Mouse (Mus musculus) forebrain, embryonic 15.5 days (tissue): Measurements from ENCODE around the gene Eno3. TPM values are rescaled to one million over a fixed set of nuclear protein-coding genes. Genes with fewer than 3 reads are reported as not detected.

ENCODE experiments used
- ATAC-seq: fragments of 200-750 bp; cut with Nextera tagmentation; replicated peaks from 2 replicates; pipeline ENCODE4 v1.8.0; 2017; ENCODE audit warnings: mild to moderate bottlenecking, moderate TSS enrichment, moderate library complexity
- H3K27ac ChIP-seq: fragments of 300-500 bp; sonication (generic); replicated peaks from 2 replicates; pipeline ENCODE4 v1.5.1; 2015; ENCODE audit warnings: mild to moderate bottlenecking, inconsistent platforms
- H3K27me3 ChIP-seq: fragments of 300-500 bp; sonication (generic); 2 replicates; pipeline ENCODE4 v1.6.1; 2015; ENCODE audit warnings: inconsistent platforms
- H3K36me3 ChIP-seq: fragments of 300-500 bp; sonication (generic); 2 replicates; pipeline ENCODE4 v1.6.1; 2015; ENCODE audit warnings: mild to moderate bottlenecking, inconsistent platforms
- H3K4me1 ChIP-seq: fragments of 300-500 bp; sonication (generic); 2 replicates; pipeline ENCODE4 v1.6.1; 2015; ENCODE audit warnings: inconsistent platforms
- H3K4me2 ChIP-seq: fragments of 300-500 bp; sonication (generic); replicated peaks from 2 replicates; pipeline ENCODE4 v1.6.1; 2015; ENCODE audit warnings: mild to moderate bottlenecking, inconsistent platforms
- H3K4me3 ChIP-seq: fragments of 300-500 bp; sonication (generic); 2 replicates; pipeline ENCODE4 v1.5.1; 2015; ENCODE audit warnings: mild to moderate bottlenecking, inconsistent platforms
- H3K9ac ChIP-seq: fragments of 300-500 bp; sonication (generic); replicated peaks from 2 replicates; pipeline ENCODE4 v1.6.1; 2015; ENCODE audit warnings: mild to moderate bottlenecking, inconsistent platforms
- H3K9me3 ChIP-seq: fragments of 300-500 bp; sonication (generic); 2 replicates; pipeline ENCODE4 v1.6.1; 2016; ENCODE audit warnings: inconsistent platforms
- WGBS: fragments of 180-500 bp; shearing (Covaris S2); methylation state at CpG from one replicate; pipeline ENCODE4 v1.1.7; 2015; ENCODE audit warnings: mixed read lengths; 5-methylcytosine and 5-hydroxymethylcytosine counted together
- polyA plus RNA-seq: library from polyadenylated mRNA; unstranded; fragments of >200 nt; fragmentation: Nextera tagmentation; extraction: Ambion mirVana; gene quantifications from 2 replicates; pipeline ENCODE4 v1.2.1, GENCODE M21; 2015

The Eno3 gene
- polyA plus RNA-seq, 1 experiment from 2014 or later: 8.4 TPM

DNA sequence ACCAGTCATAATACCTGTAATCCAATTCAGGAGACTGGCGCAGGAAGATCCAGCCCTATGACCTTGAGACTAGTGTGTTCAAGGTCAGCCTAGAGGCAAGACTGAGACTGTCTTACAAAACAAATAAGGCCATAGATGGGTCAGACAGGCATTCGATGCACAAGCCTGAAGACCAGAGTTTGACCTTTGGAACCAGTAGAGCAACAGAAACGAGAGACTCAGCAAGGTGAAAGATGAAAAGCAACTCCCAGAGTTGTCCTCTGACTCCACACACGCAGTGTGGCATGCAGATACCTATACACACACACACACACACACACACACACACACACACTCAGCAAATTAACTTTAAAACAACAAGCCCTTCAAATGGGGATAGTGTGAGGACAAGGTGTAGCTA, 30.1 kb upstream of the Eno3 start:
- WGBS: 77% methylated on average over 4 of the region's 4 CpGs
- Histone ChIP-seq H3K4me3 (no peak overlapping the region), H3K9me3 (no peaks in the 10 kb centered on the region), H3K4me2 (no peak overlapping the region), H3K27me3 (no peaks in the 10 kb centered on the region), H3K9ac (no peak overlapping the region), H3K36me3 (no peaks in the 10 kb centered on the region), H3K27ac (no peak overlapping the region), H3K4me1 (no peaks in the 10 kb centered on the region)
- no peak for ATAC-seq

GRCm38 (mm10) chr11:70628431-70628830, 28.6 kb upstream of the Eno3 start:
- Histone ChIP-seq H3K36me3 (no peaks in the 10 kb centered on the region), H3K4me3 (no peak overlapping the region), H3K4me2 (no peak overlapping the region), H3K9ac (no peak overlapping the region), H3K9me3 (no peaks in the 10 kb centered on the region), H3K27ac (no peak overlapping the region), H3K27me3 (no peaks in the 10 kb centered on the region), H3K4me1 (no peaks in the 10 kb centered on the region)
- ATAC-seq: no peak
- 81% methylated on average over 2 of the region's 2 CpGs for WGBS

DNA sequence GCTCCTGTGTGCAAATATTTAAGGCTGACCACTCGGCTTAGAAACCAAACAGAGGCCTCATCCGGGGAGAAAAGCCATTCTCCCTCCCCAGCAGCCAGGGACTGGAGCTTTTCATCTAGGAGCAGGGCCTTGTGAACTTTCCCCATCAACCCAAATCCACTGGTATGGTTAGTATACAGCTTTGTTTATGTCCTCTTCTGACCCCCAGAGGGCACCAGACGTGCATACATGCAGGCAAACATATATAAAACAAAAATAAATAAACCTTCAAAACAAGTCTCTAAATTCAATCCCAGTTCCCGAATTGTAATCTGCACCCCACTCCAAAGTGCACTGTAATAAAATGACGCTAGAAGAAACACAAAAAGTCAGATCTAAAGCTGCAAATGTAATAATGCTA, 27.4 kb upstream of the Eno3 start:
- Histone ChIP-seq H3K36me3 (no peaks in the 10 kb centered on the region), H3K9ac (no peak overlapping the region), H3K9me3 (no peaks in the 10 kb centered on the region), H3K27me3 (no peaks in the 10 kb centered on the region), H3K4me3 (no peak overlapping the region), H3K4me2 (no peak overlapping the region), H3K4me1 (no peaks in the 10 kb centered on the region), H3K27ac (no peak overlapping the region)
- 60% methylated on average over 5 of the region's 5 CpGs for WGBS
- no peak for ATAC-seq

DNA sequence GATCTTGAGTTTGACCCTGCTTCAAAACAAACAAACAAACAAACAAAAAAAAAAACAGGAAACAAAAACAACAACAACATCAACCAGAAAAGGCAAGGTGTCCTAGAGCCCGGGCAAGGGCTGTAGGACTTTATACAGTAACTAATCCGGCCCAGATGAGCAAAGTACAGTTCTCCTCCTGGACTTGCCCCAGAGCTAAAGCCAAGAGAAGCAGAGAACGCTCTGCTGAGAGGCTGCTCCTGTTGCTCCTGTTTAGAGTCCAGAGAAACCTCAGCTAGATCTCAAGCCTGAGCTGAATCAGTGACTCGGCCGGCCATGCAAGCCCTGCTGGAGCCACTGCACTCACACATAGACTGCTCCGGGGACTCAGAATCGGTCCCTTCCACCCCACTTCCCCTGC, 26.9 kb upstream of the Eno3 start:
- no peak overlapping the region for H3K9ac ChIP-seq
- H3K9me3 ChIP-seq: no peaks in the 10 kb centered on the region
- WGBS: 73% methylated on average over 7 of the region's 7 CpGs
- no peak overlapping the region for H3K27ac ChIP-seq
- H3K27me3 ChIP-seq: no peaks in the 10 kb centered on the region
- no peaks in the 10 kb centered on the region for H3K4me1 ChIP-seq
- no peak overlapping the region for H3K4me2 ChIP-seq
- ATAC-seq: no peak
- H3K4me3 ChIP-seq: no peak overlapping the region
- no peaks in the 10 kb centered on the region for H3K36me3 ChIP-seq

GRCm38 (mm10) chr11:70635601-70636000, 21.4 kb upstream of the Eno3 start:
- Histone ChIP-seq H3K27ac (no peak overlapping the region), H3K9me3 (no peaks in the 10 kb centered on the region), H3K27me3 (no peaks in the 10 kb centered on the region), H3K4me3 (no peak overlapping the region), H3K4me1 (no peaks in the 10 kb centered on the region), H3K36me3 (no peaks in the 10 kb centered on the region), H3K4me2 (no peak overlapping the region), H3K9ac (no peak overlapping the region)
- WGBS: 78% methylated on average over 4 of the region's 4 CpGs
- ATAC-seq: no peak

DNA sequence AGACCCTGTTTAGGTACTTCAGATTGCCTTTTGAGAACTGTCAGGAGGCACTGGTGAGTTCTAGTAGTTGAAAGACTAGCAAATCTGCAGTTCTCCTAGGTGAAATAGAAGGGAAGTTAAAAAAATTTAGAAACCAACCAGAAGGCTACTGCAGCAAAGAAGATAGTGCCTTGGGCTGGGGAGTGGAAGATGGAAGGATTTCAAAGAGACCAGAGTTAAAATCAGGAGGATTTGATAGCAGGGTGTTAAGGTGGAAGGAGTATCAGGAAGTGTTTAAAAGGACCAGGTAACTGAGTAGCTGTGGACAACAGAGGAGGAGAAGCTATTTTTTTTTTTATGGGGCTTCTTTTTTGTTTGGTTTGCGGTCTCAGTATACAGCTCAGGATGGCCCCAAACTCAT, 19.2 kb upstream of the Eno3 start:
- Histone ChIP-seq H3K27me3 (no peaks in the 10 kb centered on the region), H3K9me3 (no peaks in the 10 kb centered on the region), H3K4me3 (no peak overlapping the region), H3K4me2 (no peak overlapping the region), H3K27ac (no peak overlapping the region), H3K36me3 (0 out of 2 replicates have a peak, but pooled peaks cover under 1% of the 10 kb centered on the region), H3K4me1 (no peaks in the 10 kb centered on the region), H3K9ac (no peak overlapping the region)
- 85% methylated on average over 1 of the region's 1 CpGs for WGBS
- no peak for ATAC-seq

- Histone ChIP-seq H3K4me1 (no peaks in the 10 kb centered on the region), H3K4me3 (no peak overlapping the region), H3K9ac (no peak overlapping the region), H3K27ac (no peak overlapping the region), H3K36me3 (0 out of 2 replicates have a peak, but pooled peaks cover 5% of the 10 kb centered on the region), H3K4me2 (no peak overlapping the region), H3K9me3 (no peaks in the 10 kb centered on the region), H3K27me3 (no peaks in the 10 kb centered on the region)
- ATAC-seq: no peak
- WGBS: 86% methylated on average over 1 of the region's 1 CpGs
Observed at GRCm38 (mm10) chr11:70638293-70638692, 18.7 kb upstream of the Eno3 start.

- no peak within 1 kb of the TSS for H3K27ac ChIP-seq
- WGBS: 59% methylated on average over 5 of the region's 5 CpGs
- no peak for ATAC-seq
- H3K4me2 ChIP-seq: no peak within 1 kb of the TSS
- no peak within 1 kb of the TSS for H3K4me3 ChIP-seq
- H3K4me1 ChIP-seq: no peaks in the 10 kb centered on the region
- H3K27me3 ChIP-seq: no peaks in the 10 kb centered on the region
- 0 out of 2 replicates have a peak, but pooled peaks cover 5% of the 10 kb centered on the region for H3K36me3 ChIP-seq
- H3K9ac ChIP-seq: no peak within 1 kb of the TSS
- no peaks in the 10 kb centered on the region for H3K9me3 ChIP-seq
Observed at GRCm38 (mm10) chr11:70638714-70639278, 18.2 kb upstream of the Eno3 start, which contains the start of gene Gp1ba. TSS of gene Gp1ba (plus strand) at chr11:70639122.

DNA sequence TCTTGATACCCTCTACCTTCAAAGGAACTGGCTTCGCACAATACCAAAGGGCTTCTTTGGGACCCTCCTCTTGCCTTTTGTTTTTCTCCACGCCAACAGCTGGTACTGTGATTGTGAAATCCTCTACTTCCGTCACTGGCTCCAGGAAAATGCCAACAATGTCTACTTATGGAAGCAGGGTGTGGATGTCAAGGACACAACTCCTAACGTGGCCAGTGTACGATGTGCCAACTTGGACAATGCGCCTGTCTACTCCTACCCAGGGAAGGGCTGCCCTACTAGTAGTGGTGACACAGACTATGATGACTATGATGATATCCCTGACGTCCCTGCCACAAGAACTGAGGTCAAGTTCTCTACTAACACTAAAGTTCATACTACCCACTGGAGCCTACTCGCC, 17.0 kb upstream of the Eno3 start:
- H3K36me3 ChIP-seq: peaks cover 15% of the 10 kb centered on the region
- no peak overlapping the region for H3K27ac ChIP-seq
- peaks cover under 1% of the 10 kb centered on the region; the same call in 1 of the 2 replicates for H3K4me1 ChIP-seq
- H3K4me2 ChIP-seq: no peak overlapping the region
- no peak overlapping the region for H3K4me3 ChIP-seq
- 87% methylated on average over 8 of the region's 8 CpGs for WGBS
- H3K27me3 ChIP-seq: no peaks in the 10 kb centered on the region
- no peaks in the 10 kb centered on the region for H3K9me3 ChIP-seq
- ATAC-seq: no peak
- H3K9ac ChIP-seq: no peak overlapping the region

DNA sequence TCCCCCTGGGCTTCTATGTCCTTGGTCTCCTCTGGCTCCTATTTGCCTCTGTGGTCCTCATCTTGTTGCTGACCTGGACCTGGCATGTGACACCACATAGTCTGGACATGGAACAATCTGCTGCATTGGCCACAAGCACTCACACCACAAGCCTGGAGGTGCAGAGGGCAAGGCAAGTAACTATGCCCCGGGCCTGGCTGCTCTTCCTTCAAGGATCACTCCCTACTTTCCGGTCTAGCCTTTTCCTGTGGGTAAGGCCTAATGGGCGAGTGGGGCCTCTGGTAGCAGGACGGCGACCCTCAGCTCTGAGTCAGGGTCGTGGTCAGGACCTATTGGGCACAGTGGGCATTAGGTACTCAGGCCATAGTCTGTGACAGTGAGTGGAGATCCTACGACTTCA, 15.8 kb upstream of the Eno3 start:
- Histone ChIP-seq H3K4me3 (no peak overlapping the region), H3K27me3 (no peaks in the 10 kb centered on the region), H3K9ac (no peak overlapping the region), H3K4me2 (no peak overlapping the region), H3K9me3 (no peaks in the 10 kb centered on the region), H3K27ac (no peak overlapping the region), H3K4me1 (peaks cover 13% of the 10 kb centered on the region), H3K36me3 (peaks cover 17% of the 10 kb centered on the region)
- WGBS: 84% methylated on average over 7 of the region's 7 CpGs
- ATAC-seq: no peak

- Histone ChIP-seq H3K27me3 (no peaks in the 10 kb centered on the region), H3K9ac (no peak overlapping the region), H3K4me2 (no peak overlapping the region), H3K36me3 (peaks cover 17% of the 10 kb centered on the region), H3K9me3 (no peaks in the 10 kb centered on the region), H3K4me1 (peaks cover 19% of the 10 kb centered on the region), H3K27ac (no peak overlapping the region), H3K4me3 (no peak overlapping the region)
- 90% methylated on average over 6 of the region's 6 CpGs for WGBS
- ATAC-seq: no peak
Observed at GRCm38 (mm10) chr11:70643051-70643450, 14.0 kb upstream of the Eno3 start.

GRCm38 (mm10) chr11:70644564-70645103, 12.4 kb upstream of the Eno3 start:
- Histone ChIP-seq H3K9ac (no peak overlapping the region), H3K36me3 (peaks cover 26% of the 10 kb centered on the region), H3K4me2 (no peak overlapping the region), H3K4me1 (peaks cover 35% of the 10 kb centered on the region), H3K9me3 (no peaks in the 10 kb centered on the region), H3K27me3 (no peaks in the 10 kb centered on the region), H3K4me3 (no peak overlapping the region), H3K27ac (no peak overlapping the region)
- WGBS: 95% methylated on average over 8 of the region's 8 CpGs
- ATAC-seq: no peak
